Mouse (Mus musculus): Measurements from ENCODE around the gene Krt24. TPM values are rescaled to one million over a fixed set of nuclear protein-coding genes. Genes with fewer than 3 reads are reported as not detected.
"Not testable (repeated sequence)": the region's sequence is repeated elsewhere in the genome, so short reads cannot be mapped to it uniquely, and the experiment has no call there.

The Krt24 gene
- polyA plus RNA-seq, 1 experiment from 2014 or later: 0.23 TPM

GRCm38 (mm10) chr11:99250666-99251065, 34.4 kb downstream of the Krt24 start:
- Histone ChIP-seq H3K27ac (no peak overlapping the region), H3K4me1 (0 out of 2 replicates have a peak, but pooled peaks cover 4% of the 10 kb centered on the region), H3K9me3 (no peaks in the 10 kb centered on the region), H3K4me3 (no peak overlapping the region), H3K4me2 (no peak overlapping the region), H3K27me3 (no peaks in the 10 kb centered on the region), H3K36me3 (no peaks in the 10 kb centered on the region), H3K9ac (no peak overlapping the region)
- ATAC-seq (ENCODE audit: insufficient number of reproducible peaks, low FRiP score, low TSS enrichment, low read depth): no peak
- 53% methylated on average over 3 of the region's 3 CpGs for WGBS

GRCm38 (mm10) chr11:99250241-99250640, 34.8 kb downstream of the Krt24 start:
- no peaks in the 10 kb centered on the region for H3K36me3 ChIP-seq
- no peak for ATAC-seq (ENCODE audit: insufficient number of reproducible peaks, low FRiP score, low TSS enrichment, low read depth)
- no peak overlapping the region for H3K9ac ChIP-seq
- H3K27me3 ChIP-seq: no peaks in the 10 kb centered on the region
- no peak overlapping the region for H3K4me2 ChIP-seq
- 0 out of 2 replicates have a peak overlapping the region, but pooled peaks have one; percentile 17 for H3K27ac ChIP-seq
- H3K9me3 ChIP-seq: no peaks in the 10 kb centered on the region
- 0 out of 2 replicates have a peak, but pooled peaks cover 4% of the 10 kb centered on the region for H3K4me1 ChIP-seq
- WGBS: 36% methylated on average over 5 of the region's 5 CpGs
- no peak overlapping the region for H3K4me3 ChIP-seq

GRCm38 (mm10) chr11:99249115-99249514, 35.9 kb downstream of the Krt24 start:
- Histone ChIP-seq H3K9me3 (no peaks in the 10 kb centered on the region), H3K4me3 (no peak overlapping the region), H3K9ac (no peak overlapping the region), H3K4me1 (peaks cover 5% of the 10 kb centered on the region), H3K27ac (no peak overlapping the region), H3K4me2 (no peak overlapping the region), H3K36me3 (no peaks in the 10 kb centered on the region), H3K27me3 (no peaks in the 10 kb centered on the region)
- 64% methylated on average over 4 of the region's 4 CpGs for WGBS
- no peak for ATAC-seq (ENCODE audit: insufficient number of reproducible peaks, low FRiP score, low TSS enrichment, low read depth)

- no peaks in the 10 kb centered on the region for H3K36me3 ChIP-seq
- H3K9ac ChIP-seq: no peak overlapping the region
- H3K4me1 ChIP-seq: peaks cover 11% of the 10 kb centered on the region
- no peak overlapping the region for H3K4me3 ChIP-seq
- H3K9me3 ChIP-seq: no peaks in the 10 kb centered on the region
- H3K27me3 ChIP-seq: no peaks in the 10 kb centered on the region
- H3K4me2 ChIP-seq: no peak overlapping the region
- H3K27ac ChIP-seq: no peak overlapping the region
- no peak for ATAC-seq (ENCODE audit: insufficient number of reproducible peaks, low FRiP score, low TSS enrichment, low read depth)
- WGBS: 97% methylated on average over 4 of the region's 4 CpGs
These were observed 37.1 kb downstream of the Krt24 start for GRCm38 (mm10) chr11:99247916-99248315.

- not testable (repeated sequence) for H3K27ac ChIP-seq
- WGBS: 52% methylated on average over 3 of the region's 3 CpGs
These were observed 40.5 kb downstream of the Krt24 start for GRCm38 (mm10) chr11:99244519-99244918.

GRCm38 (mm10) chr11:99243820-99244374, 41.2 kb downstream of the Krt24 start, which contains the start of gene Krt222:
Krt222 (minus strand) TSS chr11:99244085.
- no peak within 1 kb of the TSS for H3K27ac ChIP-seq
- no peaks in the 10 kb centered on the region for H3K9me3 ChIP-seq
- WGBS: 6% methylated on average over 17 of the region's 17 CpGs
- H3K4me3 ChIP-seq: peak within 1 kb of the TSS; percentile 28
- no peaks in the 10 kb centered on the region for H3K27me3 ChIP-seq
- no peak for ATAC-seq (ENCODE audit: insufficient number of reproducible peaks, low FRiP score, low TSS enrichment, low read depth)
- peaks cover 6% of the 10 kb centered on the region for H3K4me1 ChIP-seq
- 0 out of 2 replicates have a peak within 1 kb of the TSS, but pooled peaks have one; percentile 14 for H3K9ac ChIP-seq
- H3K36me3 ChIP-seq: no peaks in the 10 kb centered on the region
- peak within 1 kb of the TSS; percentile 41 for H3K4me2 ChIP-seq

More at GRCm38 (mm10) chr11:99244519-99244918, 40.5 kb downstream of the Krt24 start:
- not testable (repeated sequence) for H3K4me3 ChIP-seq; H3K4me2 ChIP-seq; H3K4me1 ChIP-seq; H3K9me3 ChIP-seq; H3K27me3 ChIP-seq; H3K36me3 ChIP-seq; ATAC-seq (ENCODE audit: insufficient number of reproducible peaks, low FRiP score, low TSS enrichment, low read depth); H3K9ac ChIP-seq

GRCm38 (mm10) chr11:99243200-99243819, 41.8 kb downstream of the Krt24 start:
- no peaks in the 10 kb centered on the region for H3K9me3 ChIP-seq
- no peaks in the 10 kb centered on the region for H3K36me3 ChIP-seq
- no peak overlapping the region for H3K27ac ChIP-seq
- peak overlapping the region; percentile 41 for H3K4me2 ChIP-seq
- 42% methylated on average over 3 of the region's 3 CpGs for WGBS
- H3K9ac ChIP-seq: no peak overlapping the region
- peak overlapping the region; percentile 28 for H3K4me3 ChIP-seq
- H3K27me3 ChIP-seq: no peaks in the 10 kb centered on the region
- no peak for ATAC-seq (ENCODE audit: insufficient number of reproducible peaks, low FRiP score, low TSS enrichment, low read depth)
- peaks cover 6% of the 10 kb centered on the region for H3K4me1 ChIP-seq

GRCm38 (mm10) chr11:99242056-99242455, 43.0 kb downstream of the Krt24 start:
- no peak overlapping the region for H3K4me2 ChIP-seq
- WGBS: 72% methylated on average over 5 of the region's 5 CpGs
- no peak for ATAC-seq (ENCODE audit: insufficient number of reproducible peaks, low FRiP score, low TSS enrichment, low read depth)

GRCm38 (mm10) chr11:99238468-99238867, 46.6 kb downstream of the Krt24 start:
- 56% methylated on average over 14 of the region's 14 CpGs for WGBS
- H3K4me1 ChIP-seq: no peaks in the 10 kb centered on the region
- no peak overlapping the region for H3K27ac ChIP-seq

More at GRCm38 (mm10) chr11:99242056-99242455, 43.0 kb downstream of the Krt24 start:
- Histone ChIP-seq H3K27me3 (no peaks in the 10 kb centered on the region), H3K4me1 (peaks cover 6% of the 10 kb centered on the region), H3K9ac (no peak overlapping the region), H3K4me3 (no peak overlapping the region), H3K27ac (no peak overlapping the region), H3K36me3 (no peaks in the 10 kb centered on the region), H3K9me3 (no peaks in the 10 kb centered on the region)

GRCm38 (mm10) chr11:99231049-99231816, 53.8 kb downstream of the Krt24 start:
- Histone ChIP-seq H3K36me3 (peaks cover 15% of the 10 kb centered on the region; the same call in 1 of the 2 replicates), H3K4me3 (peak overlapping the region; percentile 85), H3K9ac (peak overlapping the region; percentile 96), H3K27me3 (no peaks in the 10 kb centered on the region), H3K4me1 (peaks cover 23% of the 10 kb centered on the region), H3K9me3 (no peaks in the 10 kb centered on the region), H3K4me2 (peak overlapping the region; percentile 54), H3K27ac (peak overlapping the region; percentile 99)
- ATAC-seq (ENCODE audit: insufficient number of reproducible peaks, low FRiP score, low TSS enrichment, low read depth): no peak
- whole genome bisulfite sequencing: 20% methylated on average over 15 of the region's 15 CpGs

More at GRCm38 (mm10) chr11:99238468-99238867, 46.6 kb downstream of the Krt24 start:
- H3K9me3 ChIP-seq: no peaks in the 10 kb centered on the region
- no peaks in the 10 kb centered on the region for H3K36me3 ChIP-seq
- H3K9ac ChIP-seq: no peak overlapping the region
- ATAC-seq (ENCODE audit: insufficient number of reproducible peaks, low FRiP score, low TSS enrichment, low read depth): no peak
- H3K4me3 ChIP-seq: no peak overlapping the region
- H3K4me2 ChIP-seq: no peak overlapping the region
- no peaks in the 10 kb centered on the region for H3K27me3 ChIP-seq

- Histone ChIP-seq H3K36me3 (peaks cover 21% of the 10 kb centered on the region), H3K4me2 (peak within 1 kb of the TSS; percentile 54), H3K27ac (peak within 1 kb of the TSS; percentile 99), H3K9me3 (no peaks in the 10 kb centered on the region), H3K4me3 (peak within 1 kb of the TSS; percentile 85), H3K9ac (peak within 1 kb of the TSS; percentile 96), H3K4me1 (peaks cover 23% of the 10 kb centered on the region), H3K27me3 (no peaks in the 10 kb centered on the region)
- WGBS: under 1% methylated on average over 87 of the region's 87 CpGs
- peak; percentile 85 for ATAC-seq (ENCODE audit: insufficient number of reproducible peaks, low FRiP score, low TSS enrichment, low read depth)
These were observed 54.6 kb downstream of the Krt24 start, which contains the start of gene Smarce1 for GRCm38 (mm10) chr11:99230261-99231048. Smarce1 (minus strand) TSS chr11:99231017.
